Mouse (Mus musculus) erythroblast, embryonic 14.5 days (primary cell): ENCODE data around the gene Fut7. TPM values are rescaled to one million over a fixed set of nuclear protein-coding genes. Genes with fewer than 3 reads are reported as not detected.

Experiments
- H3K27me3 ChIP-seq: 2 replicates; pipeline ENCODE4 v1.6.1; 2012; ENCODE audit warnings: inconsistent platforms; ENCODE audit not compliant: control insufficient read depth
- H3K36me3 ChIP-seq: 2 replicates; pipeline ENCODE4 v1.6.1; 2012; ENCODE audit warnings: mild to moderate bottlenecking, inconsistent platforms; ENCODE audit not compliant: control insufficient read depth
- H3K4me1 ChIP-seq: 2 replicates; pipeline ENCODE4 v1.6.1; 2012; ENCODE audit warnings: inconsistent platforms; ENCODE audit not compliant: control insufficient read depth
- H3K4me3 ChIP-seq: replicated peaks from 2 replicates; pipeline ENCODE3; 2012; ENCODE audit warnings: moderate library complexity, mild to moderate bottlenecking, inconsistent platforms
- H3K9me3 ChIP-seq: 2 replicates; pipeline ENCODE4 v1.6.1; 2012; ENCODE audit warnings: low read length, inconsistent platforms, mixed read lengths; ENCODE audit not compliant: control insufficient read depth
- GATA1 ChIP-seq: IDR thresholded peaks from 2 replicates; pipeline ENCODE4 v1.6.1; 2012; ENCODE audit warnings: low read length, inconsistent platforms, mixed read lengths
- TAL1 ChIP-seq: IDR thresholded peaks from 3 replicates; pipeline ENCODE4 v1.6.1; 2012; ENCODE audit warnings: low read length, inconsistent platforms, mixed read lengths
- polyA plus RNA-seq: library from polyadenylated mRNA; stranded (reverse); fragments of >175 nt; gene quantifications from 2 replicates; pipeline ENCODE4 v1.2.3, GENCODE M21; 2012

Fut7 gene
- polyA plus RNA-seq, 1 experiment = 0.06 TPM

DNA sequence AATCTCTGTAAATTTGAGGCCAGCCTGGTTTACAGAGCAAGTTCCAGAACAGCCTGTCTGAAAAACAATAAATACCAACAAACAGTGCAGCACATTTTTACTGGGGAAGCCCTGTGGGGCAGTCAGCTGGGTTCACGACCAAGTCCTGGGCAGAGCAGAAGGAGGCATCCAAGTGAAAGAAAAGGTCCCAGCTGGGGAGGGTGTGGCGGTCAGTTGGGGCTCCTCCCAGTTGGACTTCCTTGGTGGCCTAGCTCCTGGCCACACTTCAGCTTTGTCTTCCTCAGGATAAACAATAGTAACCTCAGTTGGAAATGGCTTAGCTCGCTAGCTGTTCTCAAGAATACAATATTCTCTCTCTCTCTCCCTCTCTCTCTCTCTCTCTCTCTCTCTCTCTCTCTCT is 5.6 kb upstream of the Fut7 start:
- Histone ChIP-seq H3K4me3 (no peak overlapping the region), H3K27me3 (no peaks in the 10 kb centered on the region; the same call in none of the 2 replicates), H3K4me1 (no peaks in the 10 kb centered on the region), H3K9me3 (peaks cover 7% of the 10 kb centered on the region), H3K36me3 (no peaks in the 10 kb centered on the region)
- TF ChIP-seq TAL1 (no peak), GATA1 (no peak)

DNA sequence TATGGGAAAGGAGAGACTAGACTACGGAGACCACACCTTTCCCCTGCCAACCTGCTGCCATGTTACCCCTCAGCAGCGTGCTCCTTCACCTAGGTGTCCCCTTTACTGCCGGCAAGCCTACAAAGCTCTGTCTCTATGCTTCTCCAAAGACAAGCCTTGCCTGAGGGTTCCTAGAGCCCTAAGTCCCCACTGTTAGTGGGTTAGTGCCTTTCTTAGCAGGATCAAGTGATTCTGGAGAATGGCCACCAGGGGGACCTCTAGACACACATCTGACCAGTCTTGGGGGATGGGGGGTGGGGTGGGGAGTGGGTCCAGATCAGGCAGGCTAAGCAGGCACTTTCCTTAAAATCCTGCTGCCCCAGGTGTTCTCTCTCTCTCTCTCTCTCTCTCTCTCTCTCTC is 1.2 kb upstream of the Fut7 start:
- peaks cover 7% of the 10 kb centered on the region for H3K9me3 ChIP-seq
- TF ChIP-seq GATA1 (no peak), TAL1 (no peak)
- H3K36me3 ChIP-seq = no peaks in the 10 kb centered on the region
- H3K4me3 ChIP-seq = no peak overlapping the region
- peaks cover 14% of the 10 kb centered on the region for H3K27me3 ChIP-seq
- H3K4me1 ChIP-seq = no peaks in the 10 kb centered on the region

DNA sequence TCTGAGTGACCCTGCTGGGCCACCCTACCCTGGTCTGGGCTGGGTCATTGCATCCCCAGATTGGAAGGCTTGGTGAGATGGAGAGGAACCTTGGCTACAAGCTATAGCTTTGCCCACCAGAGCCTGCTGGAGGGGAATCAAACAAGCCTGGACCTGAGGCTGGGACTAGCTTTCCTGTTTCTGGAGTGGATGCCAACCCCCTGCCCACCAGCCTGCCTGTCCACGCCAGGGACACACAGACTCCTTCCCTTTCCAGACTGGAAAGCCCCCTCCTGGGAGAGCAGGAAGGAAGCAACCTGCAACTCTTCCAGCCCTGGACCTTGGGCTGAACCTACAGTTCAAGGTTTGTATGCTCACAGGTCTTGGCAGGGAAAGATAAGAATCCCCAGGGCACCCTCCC is 559 bp downstream of the Fut7 start:
- TF ChIP-seq GATA1 (no peak), TAL1 (no peak)
- Histone ChIP-seq H3K4me3 (no peak overlapping the region), H3K4me1 (peaks cover 8% of the 10 kb centered on the region)

DNA sequence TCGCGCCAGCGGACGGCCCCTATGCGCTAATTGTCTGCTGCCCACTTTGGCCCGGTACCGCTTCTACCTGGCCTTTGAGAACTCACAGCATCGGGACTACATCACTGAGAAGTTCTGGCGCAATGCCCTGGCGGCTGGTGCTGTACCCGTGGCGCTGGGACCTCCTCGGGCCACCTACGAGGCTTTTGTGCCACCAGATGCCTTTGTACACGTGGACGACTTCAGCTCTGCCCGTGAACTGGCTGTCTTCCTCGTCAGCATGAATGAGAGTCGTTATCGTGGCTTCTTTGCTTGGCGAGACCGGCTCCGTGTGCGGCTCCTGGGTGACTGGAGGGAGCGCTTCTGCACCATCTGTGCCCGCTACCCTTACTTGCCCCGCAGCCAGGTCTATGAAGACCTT is 2.4 kb downstream of the Fut7 start:
- TF ChIP-seq GATA1 (no peak), TAL1 (no peak)
- peaks cover 33% of the 10 kb centered on the region for H3K27me3 ChIP-seq
- H3K4me1 ChIP-seq = peaks cover 16% of the 10 kb centered on the region
- H3K9me3 ChIP-seq = peaks cover 3% of the 10 kb centered on the region
- H3K4me3 ChIP-seq = no peak overlapping the region
- H3K36me3 ChIP-seq = no peaks in the 10 kb centered on the region

More for the DNA sequence above, 559 bp downstream of the Fut7 start:
- H3K27me3 ChIP-seq = peaks cover 15% of the 10 kb centered on the region
- peaks cover 7% of the 10 kb centered on the region for H3K9me3 ChIP-seq
- no peaks in the 10 kb centered on the region for H3K36me3 ChIP-seq

DNA sequence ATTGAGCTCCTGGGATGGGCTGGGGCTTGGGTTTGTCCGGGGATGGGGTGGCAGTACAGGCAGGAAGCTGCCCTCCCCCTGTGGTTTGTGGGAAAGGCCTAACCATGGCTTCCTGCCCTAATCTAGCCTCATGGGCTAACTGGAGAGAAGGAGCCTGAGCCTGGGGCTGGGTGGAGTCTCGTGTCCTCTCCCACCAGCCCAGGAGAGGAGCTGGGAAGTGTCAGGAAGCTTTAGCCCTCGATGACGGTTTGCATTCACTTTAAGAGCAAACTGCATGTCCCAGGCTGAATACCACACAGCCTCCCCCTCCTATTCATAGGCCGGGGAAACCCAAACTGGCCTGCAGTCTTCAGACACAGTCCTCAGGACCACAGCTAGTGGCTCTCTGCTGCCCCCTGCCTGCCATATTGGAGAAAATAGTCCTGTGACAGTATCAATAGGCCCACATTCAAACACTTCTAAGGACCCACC is 3.7 kb downstream of the Fut7 start:
- Histone ChIP-seq H3K4me3 (no peak overlapping the region), H3K36me3 (no peaks in the 10 kb centered on the region), H3K9me3 (no peaks in the 10 kb centered on the region), H3K4me1 (peaks cover 16% of the 10 kb centered on the region), H3K27me3 (peaks cover 37% of the 10 kb centered on the region)
- TF ChIP-seq TAL1 (no peak), GATA1 (no peak)

DNA sequence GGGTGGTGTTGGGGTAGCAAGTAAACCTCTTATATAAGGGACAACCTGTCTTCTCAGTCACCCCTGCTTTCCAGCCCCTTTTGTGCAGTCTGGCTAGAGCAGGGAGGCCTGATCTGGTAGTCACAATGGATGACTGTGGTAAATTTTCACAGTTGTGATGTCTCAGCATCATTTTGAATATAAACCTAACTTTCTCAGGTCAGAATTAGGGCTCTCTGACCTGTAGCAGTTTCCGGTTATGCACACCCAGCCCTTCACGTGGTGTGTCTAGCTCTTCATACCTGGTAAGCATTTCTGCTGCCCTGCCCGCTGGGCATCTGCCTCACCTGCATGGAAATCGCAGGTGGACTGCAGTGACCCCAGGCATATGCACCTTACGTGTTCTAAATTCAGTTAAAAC is 4.2 kb downstream of the Fut7 start:
- Histone ChIP-seq H3K4me3 (no peak overlapping the region), H3K9me3 (no peaks in the 10 kb centered on the region), H3K4me1 (peaks cover 19% of the 10 kb centered on the region), H3K27me3 (peaks cover 37% of the 10 kb centered on the region), H3K36me3 (no peaks in the 10 kb centered on the region)
- TF ChIP-seq TAL1 = no peak
- no peak for TF ChIP-seq GATA1

DNA sequence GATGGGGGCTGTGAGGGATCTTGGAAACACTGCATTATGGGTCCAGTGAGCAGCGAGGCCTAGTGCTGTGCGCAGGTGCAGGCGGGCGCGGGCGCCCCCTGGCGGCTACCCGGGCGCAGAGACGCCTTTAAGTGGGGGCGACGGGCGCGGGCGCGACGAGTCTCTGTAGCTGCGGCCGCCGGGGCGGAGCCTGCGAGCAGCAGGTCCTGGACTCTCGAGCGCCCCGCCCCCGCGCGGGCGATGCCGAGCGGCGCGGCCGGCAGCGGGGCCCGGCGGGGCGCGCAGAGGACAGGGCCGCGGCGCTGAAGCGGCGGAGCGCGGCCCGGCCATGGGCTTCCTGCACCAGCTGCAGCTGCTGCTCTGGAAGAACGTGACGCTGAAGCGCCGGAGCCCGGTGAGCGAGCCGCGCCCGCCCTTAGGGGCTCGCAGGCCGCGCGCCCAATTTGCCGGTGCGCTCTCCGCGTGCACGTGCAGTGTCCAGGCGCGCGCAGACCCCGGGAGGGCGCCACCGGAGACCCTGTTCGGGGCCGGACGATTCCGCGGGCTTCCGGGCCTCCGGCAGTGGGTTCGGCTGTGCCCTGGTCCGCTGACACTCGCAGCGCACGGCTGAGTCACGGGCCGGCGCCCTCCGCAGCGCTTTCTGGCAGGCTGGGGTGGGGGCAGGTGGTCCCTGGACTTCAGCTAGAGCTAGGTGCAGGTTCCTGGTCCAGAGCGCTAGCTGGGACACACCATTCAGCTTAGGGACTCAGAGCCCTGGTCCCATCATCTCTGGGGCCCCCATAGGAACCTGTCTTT is 5.6 kb downstream of the Fut7 start, which contains the start of gene Abca2:
Gene Abca2 (plus strand): TSS at position 262 of the 795 bp plus-strand sequence.
- no peaks in the 10 kb centered on the region for H3K9me3 ChIP-seq
- TF ChIP-seq GATA1 (no peak), TAL1 (no peak)

DNA sequence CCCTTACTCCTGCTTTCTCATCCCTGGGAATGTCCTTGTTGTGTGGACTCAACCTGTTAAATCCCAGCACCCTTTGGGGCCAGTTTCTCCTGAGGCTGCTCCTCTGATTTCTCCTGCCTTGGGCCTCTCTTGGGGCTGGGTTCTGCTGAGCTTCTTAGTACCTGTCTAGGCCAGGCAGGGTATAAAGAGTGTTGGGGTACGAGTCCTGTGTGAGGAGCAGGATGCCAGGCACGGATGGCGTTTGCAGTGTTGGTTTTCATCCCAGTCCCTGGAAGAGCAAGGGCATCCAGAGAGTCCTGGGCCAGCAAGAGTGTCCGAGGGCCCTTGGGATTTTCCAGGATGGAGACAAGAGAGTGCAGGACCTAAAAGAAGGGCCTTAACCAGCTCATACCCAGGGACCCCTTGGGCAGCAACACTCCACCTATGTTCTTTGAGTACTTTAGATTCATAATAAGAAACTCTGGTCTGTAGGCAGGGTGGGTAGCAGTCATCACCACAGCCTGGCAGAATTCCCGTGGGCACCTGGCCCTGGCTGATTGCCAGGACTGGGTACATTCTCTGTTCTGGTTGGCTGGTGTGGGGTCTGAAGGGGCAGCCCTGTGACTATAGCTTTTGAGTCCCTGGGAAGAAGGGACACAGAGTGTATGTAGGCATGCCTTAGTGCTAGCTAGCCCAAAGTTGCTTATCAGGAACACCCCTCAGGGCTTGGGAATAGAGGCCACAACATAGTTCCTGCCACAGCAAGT is 6.5 kb downstream of the Fut7 start:
- H3K9me3 ChIP-seq = no peaks in the 10 kb centered on the region
- TF ChIP-seq GATA1 = no peak
- TF ChIP-seq TAL1 = no peak
- H3K27me3 ChIP-seq = peaks cover 32% of the 10 kb centered on the region
- no peaks in the 10 kb centered on the region for H3K36me3 ChIP-seq
- H3K4me3 ChIP-seq = peak overlapping the region; percentile 65
- H3K4me1 ChIP-seq = peaks cover 23% of the 10 kb centered on the region

More for the DNA sequence above, 5.6 kb downstream of the Fut7 start, which contains the start of gene Abca2:
- Histone ChIP-seq H3K27me3 (peaks cover 33% of the 10 kb centered on the region), H3K4me3 (peak within 1 kb of the TSS; percentile 65), H3K36me3 (no peaks in the 10 kb centered on the region), H3K4me1 (peaks cover 23% of the 10 kb centered on the region)

DNA sequence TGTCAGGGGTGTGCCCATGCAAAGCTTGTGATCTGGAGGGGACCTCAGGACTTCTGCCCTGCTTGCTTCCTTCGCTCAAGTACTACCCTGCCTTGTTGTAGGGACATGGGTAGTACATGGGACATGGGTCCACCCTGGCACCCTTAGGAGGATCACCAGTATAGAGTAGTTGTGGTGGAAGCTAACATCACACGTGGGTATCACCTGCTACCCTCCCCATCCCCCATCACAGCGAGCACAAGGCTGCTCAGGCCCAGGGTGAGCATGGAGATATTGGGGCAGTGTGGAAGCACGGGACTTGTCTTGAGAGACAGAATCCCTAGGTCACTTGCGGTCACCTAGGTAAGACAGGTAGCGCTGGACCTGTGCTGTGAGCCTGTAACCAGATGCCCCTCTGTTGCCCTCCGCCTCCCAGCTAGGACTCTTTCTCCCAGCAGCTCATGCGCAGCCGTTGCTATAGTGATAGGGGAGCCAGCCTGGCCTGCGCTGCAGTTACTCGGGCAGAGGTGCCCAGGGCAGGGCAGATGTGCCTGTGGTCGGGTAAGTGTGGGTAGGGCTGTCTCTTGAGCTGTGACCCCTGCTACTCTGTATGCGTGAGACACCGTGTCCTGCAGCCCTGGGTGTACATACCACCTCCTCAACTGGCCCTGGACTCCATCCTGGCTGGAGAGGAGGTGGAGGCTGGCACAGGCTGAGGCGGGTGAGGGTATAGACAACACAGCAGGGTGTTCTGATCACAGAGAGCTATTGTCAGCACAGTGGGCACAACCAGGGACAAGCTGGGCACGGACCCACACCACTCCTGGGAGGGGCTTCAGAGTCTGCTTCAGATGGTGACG is 7.5 kb downstream of the Fut7 start:
- Histone ChIP-seq H3K36me3 (no peaks in the 10 kb centered on the region; the same call in 1 of the 2 replicates), H3K4me3 (no peak overlapping the region), H3K4me1 (peaks cover 23% of the 10 kb centered on the region), H3K27me3 (peaks cover 23% of the 10 kb centered on the region), H3K9me3 (no peaks in the 10 kb centered on the region)
- TF ChIP-seq GATA1 (no peak), TAL1 (no peak)
